Mouse (Mus musculus): ENCODE results near the gene Hoxd12.

DNA sequence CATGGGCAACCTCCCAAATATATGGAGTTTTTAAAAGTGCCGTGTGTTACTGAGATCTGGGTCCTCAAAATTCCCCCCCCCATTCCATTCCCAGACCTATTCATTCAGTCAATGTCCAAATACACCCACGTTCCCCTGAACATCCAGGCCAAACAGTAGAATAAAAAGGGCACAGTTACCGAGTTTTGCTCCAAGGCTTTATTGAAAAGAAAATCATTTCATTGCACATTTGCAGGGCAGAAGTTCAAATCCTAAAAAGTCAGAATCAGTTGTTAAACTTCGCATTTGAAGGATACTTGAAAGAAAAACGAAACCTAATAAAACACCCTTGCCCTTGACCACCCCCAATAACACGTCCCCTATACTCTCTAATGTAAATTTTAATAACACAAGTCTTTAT, 28.0 kb downstream of the Hoxd12 start:
- TF ChIP-seq CTCF (IDR thresholded peaks at IDR 0.05; ENCODE audit: control insufficient read depth, insufficient read depth, insufficient read length) (no peak), CEBPB (IDR thresholded peaks at IDR 0.05; ENCODE audit: low read depth) (no peak), MAX (IDR thresholded peaks at IDR 0.05) (no peak), USF1 (IDR thresholded peaks at IDR 0.05; ENCODE audit: low read depth) (no peak), MYOG (IDR thresholded peaks at IDR 0.05; ENCODE audit: control insufficient read depth, extremely low read depth, insufficient read length) (no peak), MYOD1 (IDR thresholded peaks at IDR 0.05; ENCODE audit: control insufficient read depth, insufficient read length, low read depth) (no peak)
